Mouse (Mus musculus) spleen, adult 2 months (tissue): Measurements from ENCODE around the gene Gabrb3.

Experiments
- CTCF ChIP-seq: fragments of 200-500 bp; IDR thresholded peaks from 2 replicates; pipeline ENCODE4 v1.5.1; 2011; ENCODE audit warnings: mild to moderate bottlenecking, inconsistent platforms; ENCODE audit not compliant: insufficient read depth, insufficient read length, insufficient replicate concordance; ENCODE audit errors: extremely low read depth
- POLR2A ChIP-seq: fragments of 200-500 bp; IDR thresholded peaks from 2 replicates; pipeline ENCODE4 v1.6.1; 2011; ENCODE audit warnings: low read depth, low read length, inconsistent platforms

DNA sequence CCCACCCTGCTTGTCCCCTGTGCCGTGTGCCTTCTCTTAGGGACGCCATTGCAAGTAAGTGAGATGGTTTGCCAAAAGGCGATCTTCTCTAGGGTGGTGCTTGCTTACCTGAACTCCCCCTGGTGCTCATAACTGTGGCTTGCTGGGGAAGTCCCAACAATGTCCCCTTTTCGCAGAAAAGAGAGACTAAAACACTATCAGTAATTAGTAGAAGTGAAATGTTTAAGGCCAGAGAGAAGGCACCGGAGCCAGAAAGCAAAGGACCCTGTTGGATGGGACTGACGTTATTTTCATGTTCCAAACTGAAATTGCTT lies 32.2 kb upstream of the Gabrb3 start:
- TF ChIP-seq POLR2A, result no peak
- TF ChIP-seq CTCF, result no peak
